Mouse (Mus musculus) erythroblast, embryonic 14.5 days (primary cell): Measurements from ENCODE around the gene Dcaf15. TPM values are rescaled to one million over a fixed set of nuclear protein-coding genes. Genes with fewer than 3 reads are reported as not detected.

Experiments
- H3K27me3 ChIP-seq: 2 replicates; pipeline ENCODE4 v1.6.1; 2012; ENCODE audit warnings: inconsistent platforms; ENCODE audit not compliant: control insufficient read depth
- H3K36me3 ChIP-seq: 2 replicates; pipeline ENCODE4 v1.6.1; 2012; ENCODE audit warnings: mild to moderate bottlenecking, inconsistent platforms; ENCODE audit not compliant: control insufficient read depth
- H3K4me1 ChIP-seq: 2 replicates; pipeline ENCODE4 v1.6.1; 2012; ENCODE audit warnings: inconsistent platforms; ENCODE audit not compliant: control insufficient read depth
- H3K4me3 ChIP-seq: replicated peaks from 2 replicates; pipeline ENCODE3; 2012; ENCODE audit warnings: moderate library complexity, mild to moderate bottlenecking, inconsistent platforms
- H3K9me3 ChIP-seq: 2 replicates; pipeline ENCODE4 v1.6.1; 2012; ENCODE audit warnings: low read length, inconsistent platforms, mixed read lengths; ENCODE audit not compliant: control insufficient read depth
- GATA1 ChIP-seq: IDR thresholded peaks from 2 replicates; pipeline ENCODE4 v1.6.1; 2012; ENCODE audit warnings: low read length, inconsistent platforms, mixed read lengths
- TAL1 ChIP-seq: IDR thresholded peaks from 3 replicates; pipeline ENCODE4 v1.6.1; 2012; ENCODE audit warnings: low read length, inconsistent platforms, mixed read lengths
- polyA plus RNA-seq: library from polyadenylated mRNA; stranded (reverse); fragments of >175 nt; gene quantifications from 2 replicates; pipeline ENCODE4 v1.2.3, GENCODE M21; 2012

Gene Dcaf15
- polyA plus RNA-seq, 1 experiment, result 4.9 TPM

GRCm38 (mm10) chr8:84105676-84106075 is 1.1 kb upstream of the Dcaf15 start:
- no peaks in the 10 kb centered on the region for H3K27me3 ChIP-seq
- H3K9me3 ChIP-seq, result peaks cover 2% of the 10 kb centered on the region; the same call in 1 of the 2 replicates
- peaks cover 21% of the 10 kb centered on the region for H3K36me3 ChIP-seq
- H3K4me1 ChIP-seq, result peaks cover 36% of the 10 kb centered on the region
- H3K4me3 ChIP-seq, result no peak overlapping the region
- no peak for TF ChIP-seq GATA1
- no peak for TF ChIP-seq TAL1

DNA sequence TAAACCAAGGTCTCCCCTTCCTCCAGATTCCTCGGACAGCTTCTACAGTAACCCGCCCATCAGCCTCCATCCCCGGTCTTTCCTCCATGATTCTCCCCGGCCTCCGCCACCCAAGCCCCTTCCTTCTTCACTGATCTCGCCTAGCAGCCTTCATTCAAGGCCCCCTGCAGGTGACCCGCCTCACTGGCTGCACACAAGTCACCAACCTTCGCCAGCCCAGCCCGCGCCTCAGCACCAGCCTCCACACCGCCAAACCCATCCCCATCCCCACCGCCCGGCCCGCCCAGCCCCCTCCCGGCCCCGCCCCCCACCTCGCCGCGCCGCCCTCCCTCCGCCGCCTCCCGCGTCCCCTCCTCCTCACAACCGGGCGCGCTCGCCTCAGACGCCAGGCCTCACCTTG is 347 bp downstream of the Dcaf15 start:
- TF ChIP-seq GATA1 (no peak), TAL1 (no peak)
- Histone ChIP-seq H3K27me3 (no peaks in the 10 kb centered on the region), H3K36me3 (peaks cover 33% of the 10 kb centered on the region), H3K9me3 (peaks cover 2% of the 10 kb centered on the region; the same call in 1 of the 2 replicates), H3K4me3 (peak overlapping the region; percentile 83), H3K4me1 (peaks cover 36% of the 10 kb centered on the region)

DNA sequence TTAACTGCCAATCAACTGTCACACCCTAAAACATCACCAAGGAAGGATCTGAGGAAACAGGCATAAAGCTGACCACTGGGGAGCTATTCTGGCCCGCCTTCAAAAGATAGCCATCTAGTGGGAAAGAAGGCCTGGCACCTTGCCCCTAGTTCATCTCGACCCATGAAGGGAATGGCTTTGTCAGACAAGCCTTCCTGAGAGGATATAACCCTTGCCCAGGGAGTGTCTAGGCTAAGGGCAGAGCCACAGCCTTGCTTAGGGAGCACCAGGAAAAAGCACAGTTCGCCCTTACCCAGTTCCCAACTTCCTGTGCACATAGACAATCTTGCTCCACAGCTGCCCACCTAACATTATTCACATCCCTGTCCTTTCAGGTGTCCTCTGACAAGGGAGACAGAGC is 967 bp downstream of the Dcaf15 start:
- Histone ChIP-seq H3K4me1 (peaks cover 36% of the 10 kb centered on the region), H3K36me3 (peaks cover 39% of the 10 kb centered on the region), H3K27me3 (no peaks in the 10 kb centered on the region), H3K4me3 (peak overlapping the region; percentile 83), H3K9me3 (peaks cover 2% of the 10 kb centered on the region; the same call in 1 of the 2 replicates)
- TF ChIP-seq GATA1 (no peak), TAL1 (no peak)

DNA sequence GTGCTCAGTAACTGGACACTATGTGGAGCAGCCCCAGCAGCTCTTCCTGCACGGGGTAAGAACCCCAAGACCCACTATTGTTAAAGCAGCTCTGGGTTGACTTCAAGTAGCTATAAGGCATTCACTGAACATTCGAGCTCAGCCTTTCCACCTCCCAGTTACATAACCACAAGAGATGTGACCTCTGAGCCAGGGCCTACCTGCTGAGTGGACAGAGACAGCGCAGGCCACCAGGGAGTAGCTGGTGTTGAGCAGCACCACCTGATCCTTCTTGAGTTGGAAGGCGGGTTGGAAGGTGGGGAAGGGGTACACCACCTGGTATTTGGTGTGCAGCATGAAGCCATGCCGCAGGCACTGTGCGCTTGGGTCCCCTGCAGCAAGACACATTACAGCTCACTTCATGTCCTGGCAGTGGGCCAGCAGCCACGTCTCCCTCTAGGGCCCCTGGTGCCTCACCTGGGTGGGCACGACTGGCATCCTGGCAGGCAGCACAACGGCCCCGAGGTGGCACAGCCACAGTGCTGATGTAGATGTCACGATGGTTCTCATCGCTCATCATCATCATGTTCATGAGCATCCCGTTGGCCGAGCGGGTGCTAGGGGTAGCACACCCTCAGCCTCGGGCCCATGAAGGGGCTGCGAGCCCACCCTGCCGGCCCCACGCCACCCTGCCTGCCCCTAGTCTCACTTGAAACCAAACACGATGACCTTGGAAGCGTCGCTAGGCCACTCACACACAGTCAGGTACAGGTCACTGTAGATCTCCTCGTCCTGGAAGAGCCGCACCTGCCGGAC is 2.9 kb downstream of the Dcaf15 start:
- Histone ChIP-seq H3K4me3 (no peak overlapping the region), H3K36me3 (peaks cover 59% of the 10 kb centered on the region), H3K4me1 (peaks cover 36% of the 10 kb centered on the region), H3K27me3 (no peaks in the 10 kb centered on the region), H3K9me3 (no peaks in the 10 kb centered on the region)
- TF ChIP-seq GATA1 (no peak), TAL1 (no peak)

DNA sequence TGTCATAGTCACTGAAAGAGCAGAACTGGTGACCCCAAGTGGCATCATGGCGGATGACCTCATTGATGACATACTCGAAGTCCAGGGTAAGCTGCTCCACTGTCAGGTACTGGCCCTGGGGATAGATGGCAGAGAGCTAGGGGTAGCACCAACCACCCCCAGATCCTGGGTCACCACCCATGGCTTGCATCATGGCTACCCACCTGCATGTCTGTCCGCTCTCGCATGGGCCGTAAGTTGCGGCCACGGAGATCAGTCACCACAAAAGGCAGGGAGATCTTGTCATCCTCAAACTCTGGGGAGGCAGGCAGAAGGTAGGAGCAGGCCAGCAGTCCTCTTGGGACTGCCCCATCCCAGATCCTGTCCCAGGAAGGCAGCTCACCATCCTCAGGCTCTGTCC is 6.2 kb downstream of the Dcaf15 start:
- no peaks in the 10 kb centered on the region for H3K27me3 ChIP-seq
- TF ChIP-seq TAL1 (no peak), GATA1 (no peak)
- H3K4me3 ChIP-seq, result no peak overlapping the region
- no peaks in the 10 kb centered on the region for H3K9me3 ChIP-seq
- peaks cover 17% of the 10 kb centered on the region for H3K4me1 ChIP-seq
- H3K36me3 ChIP-seq, result peaks cover 90% of the 10 kb centered on the region

- H3K27me3 ChIP-seq, result no peaks in the 10 kb centered on the region
Measured at GRCm38 (mm10) chr8:84096061-84096460, 8.5 kb downstream of the Dcaf15 start.

GRCm38 (mm10) chr8:84090585-84090984 is 14.0 kb downstream of the Dcaf15 start:
- H3K27me3 ChIP-seq, result no peaks in the 10 kb centered on the region
- H3K36me3 ChIP-seq, result peaks cover 85% of the 10 kb centered on the region
- no peaks in the 10 kb centered on the region for H3K4me1 ChIP-seq
- H3K9me3 ChIP-seq, result no peaks in the 10 kb centered on the region
- no peak overlapping the region for H3K4me3 ChIP-seq
- TF ChIP-seq TAL1 (no peak), GATA1 (no peak)

More at GRCm38 (mm10) chr8:84096061-84096460, 8.5 kb downstream of the Dcaf15 start:
- no peak overlapping the region for H3K4me3 ChIP-seq
- H3K9me3 ChIP-seq, result no peaks in the 10 kb centered on the region
- H3K36me3 ChIP-seq, result peaks cover 90% of the 10 kb centered on the region
- H3K4me1 ChIP-seq, result no peaks in the 10 kb centered on the region
- TF ChIP-seq TAL1 (no peak), GATA1 (no peak)

DNA sequence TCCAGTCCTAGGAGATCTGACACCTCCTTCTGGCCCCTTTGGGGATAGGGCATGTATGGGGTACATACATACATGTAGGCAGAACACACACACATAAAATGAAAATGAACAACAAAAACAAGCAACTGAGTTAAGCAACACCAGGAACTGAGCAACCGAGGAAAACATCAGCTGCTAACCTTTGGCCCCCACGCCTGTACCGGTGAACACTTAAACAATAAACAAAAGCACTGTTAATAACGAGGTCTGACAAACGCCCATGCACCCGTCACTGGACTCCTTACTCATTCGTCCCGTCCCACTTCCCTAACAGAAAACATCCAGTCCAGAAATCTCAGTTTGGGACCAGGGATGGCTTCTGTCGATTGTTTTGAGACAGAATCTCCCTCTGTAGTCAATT is 15.3 kb downstream of the Dcaf15 start:
- Histone ChIP-seq H3K9me3 (no peaks in the 10 kb centered on the region), H3K4me3 (no peak overlapping the region), H3K4me1 (no peaks in the 10 kb centered on the region), H3K27me3 (no peaks in the 10 kb centered on the region), H3K36me3 (peaks cover 83% of the 10 kb centered on the region)
- TF ChIP-seq TAL1, result no peak
- TF ChIP-seq GATA1, result no peak

- no peaks in the 10 kb centered on the region for H3K9me3 ChIP-seq
- TF ChIP-seq GATA1, result no peak
- TF ChIP-seq TAL1, result no peak
- H3K4me3 ChIP-seq, result no peak overlapping the region
- peaks cover 81% of the 10 kb centered on the region for H3K36me3 ChIP-seq
- no peaks in the 10 kb centered on the region for H3K4me1 ChIP-seq
- no peaks in the 10 kb centered on the region for H3K27me3 ChIP-seq
Measured at GRCm38 (mm10) chr8:84087821-84088220, 16.7 kb downstream of the Dcaf15 start.
